Mouse (Mus musculus) heart, postnatal 0 days (tissue): ENCODE measurements at regions not wholly inside any gene's neighbourhood (a gene's known extent, or its start where the extent isn't known, plus 50 kb on each side); places are given as distances from the start of the nearest gene placed in this dataset.

ENCODE experiments used
- CTCF ChIP-seq: IDR thresholded peaks from 2 replicates; pipeline ENCODE4 v1.5.1; 2016; ENCODE audit warnings: antibody characterized with exemption, control low read depth, low read depth
- EP300 ChIP-seq: IDR thresholded peaks from 2 replicates; pipeline ENCODE4 v1.6.1; 2016; ENCODE audit warnings: antibody characterized with exemption, low read depth

DNA sequence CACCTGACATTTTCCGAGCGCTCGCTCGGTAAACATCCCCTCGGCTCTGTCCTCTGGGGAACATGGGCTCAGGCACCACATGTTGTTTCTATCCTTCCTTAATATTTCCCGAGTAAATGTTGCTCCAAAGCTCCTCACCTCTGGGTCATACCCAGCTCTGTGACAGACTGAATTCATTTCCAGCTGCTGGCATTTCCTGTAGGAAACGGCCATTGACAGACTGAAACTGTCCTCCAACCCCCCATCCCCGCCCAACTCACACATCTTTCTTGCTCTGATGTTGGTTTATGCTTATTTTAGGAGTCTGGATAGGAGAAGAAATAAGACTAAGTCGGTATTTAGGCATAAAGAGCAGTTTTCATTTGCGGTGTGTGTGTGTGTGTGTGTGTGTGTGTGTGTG is 204.0 kb downstream of the Prex1 start:
- TF ChIP-seq CTCF (no peak), EP300 (no peak)
